Mouse (Mus musculus) megakaryocyte, adult 5-6 weeks (primary cell): ENCODE measurements around the gene 4930402K13Rik. TPM values are rescaled to one million over a fixed set of nuclear protein-coding genes. Genes with fewer than 3 reads are reported as not detected.
A peak's percentile ranks its signal among the peaks of the same experiment; 100 is the strongest.
"Not testable (repeated sequence)": the region's sequence is repeated elsewhere in the genome, so short reads cannot be mapped to it uniquely, and the experiment has no call there.

Experiments
- ATAC-seq: 2 replicates; pipeline ENCODE4 v1.8.0; 2016; ENCODE audit warnings: mild to moderate bottlenecking, inconsistent platforms; ENCODE audit not compliant: poor library complexity, severe bottlenecking
- total RNA-seq, 2 experiments: library from RNA; stranded (forward) in 1 of 2; stranded (reverse) in 1 of 2; fragments of 153-499, 151-499 nt in 1 of 2; fragments of 221-1000, 200-1000 nt in 1 of 2; gene quantifications; 2 replicates each; pipeline versions ENCODE4 v1.2.3 to v1.2.4; 2015 to 2017

Gene 4930402K13Rik
- total RNA-seq (2015) (not detected in 2 replicates), total RNA-seq (2017) (not detected in 2 replicates)

GRCm38 (mm10) chrX:9104262-9104661 lies at the start of gene 4930402K13Rik:
4930402K13Rik (plus strand) TSS chrX:9104562.
- no peak for ATAC-seq

DNA sequence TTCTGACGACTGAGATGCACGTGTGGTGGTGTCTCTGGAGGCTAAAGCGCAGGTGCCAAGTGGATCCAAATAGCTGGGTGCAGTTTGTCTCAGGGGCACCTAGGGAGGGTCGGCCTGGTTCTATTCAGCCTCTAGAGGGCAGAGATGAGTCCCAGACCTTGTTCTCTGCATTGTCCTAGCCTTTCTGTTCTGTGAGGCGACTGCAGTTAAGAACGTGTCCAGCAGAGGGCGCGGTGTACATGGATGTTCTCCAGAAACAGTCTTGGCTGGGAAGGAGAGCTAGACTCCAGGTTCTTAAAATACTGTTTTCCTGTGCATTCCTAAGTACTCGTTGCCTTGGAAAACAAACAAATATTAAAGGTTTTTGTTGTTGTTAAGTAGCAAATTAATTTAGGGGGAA lies 43.4 kb upstream of the 4930402K13Rik start:
- ATAC-seq, result not testable (repeated sequence)

DNA sequence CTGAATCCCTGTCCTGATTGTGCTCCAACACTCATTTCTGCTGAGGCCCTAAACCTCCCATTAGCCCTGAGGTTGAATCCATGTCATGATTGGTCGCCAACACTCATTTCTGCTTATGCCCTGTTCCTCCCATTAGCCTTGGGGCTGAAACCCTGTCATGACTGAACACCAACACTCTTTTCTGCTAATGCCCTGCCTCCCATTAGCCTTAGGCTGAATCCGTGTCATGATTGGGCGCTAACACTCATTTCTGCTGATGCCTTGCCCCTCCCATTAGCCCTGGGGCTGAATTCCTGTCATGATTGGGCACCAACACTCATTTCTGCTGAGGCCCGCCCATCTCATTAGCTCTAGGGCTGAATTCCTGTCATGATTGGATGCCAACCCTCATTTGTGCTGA lies 42.3 kb upstream of the 4930402K13Rik start:
- no peak for ATAC-seq

GRCm38 (mm10) chrX:9062715-9063114 lies 41.6 kb upstream of the 4930402K13Rik start, which contains the start of gene Fthl17f:
Fthl17f (plus strand) TSS chrX:9063015.
- ATAC-seq, result not testable (repeated sequence)

DNA sequence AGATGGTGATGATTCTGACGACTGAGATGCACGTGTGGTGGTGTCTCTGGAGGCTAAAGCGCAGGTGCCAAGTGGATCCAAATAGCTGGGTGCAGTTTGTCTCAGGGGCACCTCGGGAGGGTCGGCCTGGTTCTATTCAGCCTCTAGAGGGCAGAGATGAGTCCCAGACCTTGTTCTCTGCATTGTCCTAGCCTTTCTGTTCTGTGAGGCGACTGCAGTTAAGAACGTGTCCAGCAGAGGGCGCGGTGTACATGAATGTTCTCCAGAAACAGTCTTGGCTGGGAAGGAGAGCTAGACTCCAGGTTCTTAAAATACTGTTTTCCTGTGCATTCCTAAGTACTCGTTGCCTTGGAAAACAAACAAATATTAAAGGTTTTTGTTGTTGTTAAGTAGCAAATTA lies 26.7 kb upstream of the 4930402K13Rik start:
- 0 out of 2 replicates have a peak, but pooled peaks have one; percentile 33 for ATAC-seq

DNA sequence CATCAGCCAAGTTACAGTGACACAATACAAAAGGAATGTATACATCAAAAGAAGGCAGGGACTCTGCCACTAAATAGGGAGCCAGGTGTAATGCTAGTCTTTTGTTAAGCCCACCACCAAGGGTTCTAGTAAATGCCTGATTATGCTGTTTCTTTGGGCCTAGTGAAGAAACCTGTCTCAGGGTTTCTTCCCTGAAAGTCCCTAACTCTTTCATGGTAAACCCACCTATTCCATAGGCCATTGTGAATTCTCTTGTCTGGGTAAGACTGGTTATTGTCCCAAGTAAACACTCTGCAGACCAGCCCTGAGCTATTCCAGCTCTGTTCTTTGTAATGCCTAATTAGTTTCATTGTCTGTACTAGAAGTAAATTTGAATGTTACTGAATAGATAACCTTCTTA lies 9.3 kb upstream of the 4930402K13Rik start:
- ATAC-seq, result not testable (repeated sequence)

DNA sequence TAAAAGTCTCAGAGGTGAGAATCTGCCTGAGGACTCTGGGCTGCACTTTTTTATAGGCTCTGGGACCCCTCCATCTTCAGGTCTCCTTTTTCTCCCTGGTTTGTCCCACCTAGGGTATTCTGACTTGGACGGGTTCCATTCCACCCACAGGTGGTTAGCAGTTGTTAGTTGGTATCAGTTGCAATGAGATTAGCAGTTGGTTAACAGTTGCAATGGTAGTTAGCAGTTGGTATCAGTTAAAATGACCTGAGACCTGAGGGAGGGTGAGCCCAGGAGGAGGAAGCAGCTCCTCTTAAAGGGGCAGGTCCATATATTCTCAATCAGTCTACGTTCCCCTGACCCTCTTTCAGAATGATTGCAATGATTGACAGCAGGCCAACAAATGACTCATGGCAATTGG lies 6.0 kb downstream of the 4930402K13Rik start:
- ATAC-seq, result no peak

GRCm38 (mm10) chrX:9124928-9125327 lies 20.6 kb downstream of the 4930402K13Rik start:
- no peak for ATAC-seq

DNA sequence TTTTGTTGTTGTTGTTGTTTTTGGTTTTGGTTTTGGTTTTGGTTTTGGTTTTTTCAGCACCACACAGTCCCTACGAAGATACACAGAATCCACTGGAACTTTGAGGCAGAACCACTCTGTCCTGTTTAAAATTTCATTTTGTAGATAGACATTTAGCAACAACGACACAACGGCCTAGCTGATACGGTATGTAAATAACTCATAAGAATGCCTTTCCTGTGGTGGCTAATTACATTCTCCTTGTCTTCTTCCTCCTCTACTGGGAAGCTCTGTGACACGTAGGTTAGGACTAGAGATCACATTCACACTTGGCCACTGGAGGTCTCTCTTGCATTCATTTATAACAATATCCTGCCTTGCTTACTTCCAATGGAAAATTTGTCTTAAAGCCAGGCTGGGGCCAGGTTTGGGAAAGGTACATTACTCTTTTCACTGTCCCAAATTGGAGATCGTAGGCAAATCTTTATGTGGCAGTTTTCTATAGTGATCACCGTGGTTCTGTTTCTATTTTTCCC lies 24.0 kb downstream of the 4930402K13Rik start:
- no peak for ATAC-seq

GRCm38 (mm10) chrX:9139290-9139948 lies 35.1 kb downstream of the 4930402K13Rik start:
- no peak for ATAC-seq

GRCm38 (mm10) chrX:9142669-9143068 lies 38.3 kb downstream of the 4930402K13Rik start:
- ATAC-seq, result no peak

Other genes starting within 250 kb of the 4930402K13Rik start
- gene Gm5751, start 230.3 kb upstream of the 4930402K13Rik start, total RNA-seq (2015), result not detected in 2 replicates
- not detected in 2 replicates for gene Gm5751, start 230.3 kb upstream of the 4930402K13Rik start, total RNA-seq (2017)
- gene B630019K06Rik, start 212.2 kb upstream of the 4930402K13Rik start, total RNA-seq (2015), result 0.57 TPM in 1 of 2 replicates, not detected in the other
- not detected in 2 replicates for gene B630019K06Rik, start 212.2 kb upstream of the 4930402K13Rik start, total RNA-seq (2017)
- not detected in 2 replicates for gene Fthl17b, start 141.6 kb upstream of the 4930402K13Rik start, total RNA-seq (2015)
- not detected in 2 replicates for gene Fthl17b, start 141.6 kb upstream of the 4930402K13Rik start, total RNA-seq (2017)
- gene Fthl17c, start 128.0 kb upstream of the 4930402K13Rik start, total RNA-seq (2015), result not detected in 2 replicates
- gene Fthl17c, start 128.0 kb upstream of the 4930402K13Rik start, total RNA-seq (2017), result not detected in 2 replicates
- not detected in 2 replicates for gene Fthl17d, start 117.8 kb upstream of the 4930402K13Rik start, total RNA-seq (2015)
- not detected in 2 replicates for gene Fthl17d, start 117.8 kb upstream of the 4930402K13Rik start, total RNA-seq (2017)
- not detected in 2 replicates for gene Fthl17e, start 71.1 kb upstream of the 4930402K13Rik start, total RNA-seq (2015)
- not detected in 2 replicates for gene Fthl17e, start 71.1 kb upstream of the 4930402K13Rik start, total RNA-seq (2017)
- gene Fthl17f, start 41.5 kb upstream of the 4930402K13Rik start, total RNA-seq (2015), result not detected in 2 replicates
- not detected in 2 replicates for gene Fthl17f, start 41.5 kb upstream of the 4930402K13Rik start, total RNA-seq (2017)
- gene Lancl3, start 95.3 kb downstream of the 4930402K13Rik start, total RNA-seq (2015), result not detected in 2 replicates
- 0.16 TPM in 1 of 2 replicates, not detected in the other for gene Lancl3, start 95.3 kb downstream of the 4930402K13Rik start, total RNA-seq (2017)
- gene Gm14862, start 152.3 kb downstream of the 4930402K13Rik start, total RNA-seq (2015), result not detected in 2 replicates
- gene Gm14862, start 152.3 kb downstream of the 4930402K13Rik start, total RNA-seq (2017), result not detected in 2 replicates
- gene Xk, start 168.2 kb downstream of the 4930402K13Rik start, total RNA-seq (2015), result 5.8 and 6.2 TPM in 2 replicates
- gene Xk, start 168.2 kb downstream of the 4930402K13Rik start, total RNA-seq (2017), result 2.4 and 4.2 TPM in 2 replicates
- not detected in 2 replicates for gene H2al1m, start 179.2 kb downstream of the 4930402K13Rik start, total RNA-seq (2015)
- not detected in 2 replicates for gene H2al1m, start 179.2 kb downstream of the 4930402K13Rik start, total RNA-seq (2017)
- gene H2al1k, start 246.1 kb downstream of the 4930402K13Rik start, total RNA-seq (2015), result not detected in 2 replicates
- gene H2al1k, start 246.1 kb downstream of the 4930402K13Rik start, total RNA-seq (2017), result not detected in 2 replicates